Mouse (Mus musculus) G1E (cell line): ENCODE results near the gene Cacnb1. TPM values are rescaled to one million over a fixed set of nuclear protein-coding genes. Genes with fewer than 3 reads are reported as not detected.

Experiments used
- ATAC-seq: 2 replicates; pipeline ENCODE4 v1.8.0; 2016; ENCODE audit warnings: mild to moderate bottlenecking; ENCODE audit not compliant: insufficient number of reproducible peaks, poor library complexity, low FRiP score, severe bottlenecking; ENCODE audit errors: extremely low read depth
- DNase-seq: peaks from one replicate; pipeline ENCODE4 v3.0.0; 2012; ENCODE audit warnings: low spot score
- H3K27me3 ChIP-seq: 2 replicates; pipeline ENCODE4 v1.6.1; 2012; ENCODE audit warnings: mild to moderate bottlenecking, low read length, inconsistent platforms; ENCODE audit not compliant: insufficient read depth
- H3K36me3 ChIP-seq: replicated peaks from 2 replicates; pipeline ENCODE3; 2012; ENCODE audit warnings: mild to moderate bottlenecking, inconsistent platforms
- H3K4me1 ChIP-seq: 2 replicates; pipeline ENCODE4 v1.6.1; 2012; ENCODE audit warnings: low read depth, low read length, inconsistent platforms, mixed read lengths; ENCODE audit not compliant: insufficient read depth
- H3K4me3 ChIP-seq: 2 replicates; pipeline ENCODE4 v1.5.1; 2012; ENCODE audit warnings: low read depth, mild to moderate bottlenecking, inconsistent platforms, low read length, moderate library complexity, mixed read lengths
- H3K9me3 ChIP-seq: replicated peaks from 2 replicates; pipeline ENCODE4 v1.6.1; 2012; ENCODE audit warnings: inconsistent platforms
- CTCF ChIP-seq: IDR thresholded peaks from 2 replicates; pipeline ENCODE4 v1.5.1; 2012; ENCODE audit warnings: low read depth, low read length, inconsistent platforms, mixed read lengths
- GATA1 ChIP-seq: IDR thresholded peaks from 2 replicates; pipeline ENCODE4 v1.6.1; 2012; ENCODE audit warnings: borderline replicate concordance, low read length, inconsistent platforms, mixed read lengths
- GATA2 ChIP-seq: IDR thresholded peaks from 2 replicates; pipeline ENCODE4 v1.6.1; 2012; ENCODE audit warnings: low read depth, low read length, inconsistent platforms, borderline replicate concordance
- POLR2AphosphoS5 ChIP-seq: IDR thresholded peaks from 2 replicates; pipeline ENCODE4 v1.6.1; 2012; ENCODE audit warnings: low read depth, low read length, inconsistent platforms; ENCODE audit not compliant: insufficient replicate concordance
- TAL1 ChIP-seq: conservative IDR thresholded peaks from 2 replicates; pipeline ENCODE4 v1.6.1; 2012; ENCODE audit warnings: low read depth, low read length, inconsistent platforms, mixed read lengths
- polyA plus RNA-seq: library from polyadenylated mRNA; stranded (reverse); fragments of >175 nt; gene quantifications from 2 replicates; pipeline ENCODE4 v1.2.3, GENCODE M21; 2012
- total RNA-seq, 2 experiments: library from RNA; stranded (forward) in 1 of 2; stranded (reverse) in 1 of 2; fragments of 200-1000 nt in 1 of 2; fragments of >200 nt in 1 of 2; fragmentation: Nextera tagmentation in 1 of 2; gene quantifications; 2 replicates each; pipeline ENCODE4 v1.2.3; 2014 to 2017

Gene Cacnb1
- total and polyA plus RNA-seq, 3 experiments: 0.05 to 1.4 (median 0.61) TPM

GRCm38 (mm10) chr11:98026248-98026569 lies 3.4 kb upstream of the Cacnb1 start:
- H3K9me3 ChIP-seq: no peaks in the 10 kb centered on the region
- H3K4me3 ChIP-seq: peak overlapping the region; percentile 100
- ATAC-seq (no peak), DNase-seq (no peak)
- peaks cover 35% of the 10 kb centered on the region for H3K36me3 ChIP-seq
- peaks cover 67% of the 10 kb centered on the region for H3K4me1 ChIP-seq
- H3K27me3 ChIP-seq: peaks cover 6% of the 10 kb centered on the region
- peak; percentile 34; the same call in 1 of the 2 replicates for TF ChIP-seq GATA2
- no peak for TF ChIP-seq CTCF

GRCm38 (mm10) chr11:98024516-98024915 lies 1.7 kb upstream of the Cacnb1 start:
- H3K4me3 ChIP-seq: no peak overlapping the region
- TF ChIP-seq GATA2: no peak
- DNase-seq: no peak
- no peak for ATAC-seq
- peaks cover 18% of the 10 kb centered on the region for H3K36me3 ChIP-seq
- H3K9me3 ChIP-seq: no peaks in the 10 kb centered on the region
- H3K4me1 ChIP-seq: peaks cover 68% of the 10 kb centered on the region
- peaks cover 16% of the 10 kb centered on the region for H3K27me3 ChIP-seq

GRCm38 (mm10) chr11:98022253-98022554 lies 630 bp downstream of the Cacnb1 start:
- Histone ChIP-seq H3K36me3 (no peaks in the 10 kb centered on the region), H3K4me3 (peak overlapping the region; percentile 78), H3K27me3 (peaks cover 30% of the 10 kb centered on the region), H3K9me3 (no peaks in the 10 kb centered on the region), H3K4me1 (peaks cover 63% of the 10 kb centered on the region)
- TF ChIP-seq CTCF: no peak
- TF ChIP-seq TAL1: no peak
- no peak for TF ChIP-seq GATA1
- no peak for TF ChIP-seq POLR2AphosphoS5
- TF ChIP-seq GATA2: no peak
- DNase-seq (no peak), ATAC-seq (no peak)

- peak overlapping the region; percentile 78 for H3K4me3 ChIP-seq
- H3K4me1 ChIP-seq: peaks cover 63% of the 10 kb centered on the region
- DNase-seq: peak; percentile 45
- H3K27me3 ChIP-seq: peaks cover 34% of the 10 kb centered on the region
- ATAC-seq: no peak
- no peak for TF ChIP-seq POLR2AphosphoS5
- no peak for TF ChIP-seq GATA1
- TF ChIP-seq CTCF: no peak
- TF ChIP-seq GATA2: no peak
- no peak for TF ChIP-seq TAL1
- H3K36me3 ChIP-seq: no peaks in the 10 kb centered on the region
- H3K9me3 ChIP-seq: no peaks in the 10 kb centered on the region
These were observed 1.1 kb downstream of the Cacnb1 start for GRCm38 (mm10) chr11:98021565-98022252.

GRCm38 (mm10) chr11:98021118-98021517 lies 1.7 kb downstream of the Cacnb1 start:
- H3K4me3 ChIP-seq: no peak overlapping the region

GRCm38 (mm10) chr11:98020710-98021109 lies 2.1 kb downstream of the Cacnb1 start:
- no peak for ATAC-seq
- H3K27me3 ChIP-seq: peaks cover 36% of the 10 kb centered on the region
- no peaks in the 10 kb centered on the region for H3K36me3 ChIP-seq
- DNase-seq: no peak
- no peaks in the 10 kb centered on the region for H3K9me3 ChIP-seq
- peaks cover 56% of the 10 kb centered on the region for H3K4me1 ChIP-seq
- TF ChIP-seq TAL1: no peak
- TF ChIP-seq GATA2: no peak
- TF ChIP-seq POLR2AphosphoS5: no peak
- TF ChIP-seq GATA1: no peak
- TF ChIP-seq CTCF: no peak
- no peak overlapping the region for H3K4me3 ChIP-seq

More at GRCm38 (mm10) chr11:98021118-98021517, 1.7 kb downstream of the Cacnb1 start:
- Histone ChIP-seq H3K4me1 (peaks cover 61% of the 10 kb centered on the region), H3K36me3 (no peaks in the 10 kb centered on the region), H3K27me3 (peaks cover 36% of the 10 kb centered on the region), H3K9me3 (no peaks in the 10 kb centered on the region)
- no peak for ATAC-seq
- no peak for TF ChIP-seq GATA2
- TF ChIP-seq TAL1: no peak
- no peak for TF ChIP-seq POLR2AphosphoS5
- no peak for TF ChIP-seq GATA1
- TF ChIP-seq CTCF: no peak
- no peak for DNase-seq

- TF ChIP-seq POLR2AphosphoS5: no peak
- no peak for TF ChIP-seq GATA1
- TF ChIP-seq TAL1: no peak
- no peak for TF ChIP-seq GATA2
- no peak for TF ChIP-seq CTCF
These were observed 2.8 kb downstream of the Cacnb1 start for GRCm38 (mm10) chr11:98019883-98020610.

More at GRCm38 (mm10) chr11:98019883-98020610, 2.8 kb downstream of the Cacnb1 start:
- DNase-seq: no peak
- ATAC-seq: no peak
- no peaks in the 10 kb centered on the region for H3K9me3 ChIP-seq
- no peaks in the 10 kb centered on the region for H3K36me3 ChIP-seq
- peaks cover 38% of the 10 kb centered on the region for H3K27me3 ChIP-seq
- H3K4me1 ChIP-seq: peaks cover 52% of the 10 kb centered on the region
- H3K4me3 ChIP-seq: no peak overlapping the region
